Mouse (Mus musculus): ENCODE data around the gene Map3k13.
"Not testable (repeated sequence)": the region's sequence is repeated elsewhere in the genome, so short reads cannot be mapped to it uniquely, and the experiment has no call there.

Gene Map3k13

DNA sequence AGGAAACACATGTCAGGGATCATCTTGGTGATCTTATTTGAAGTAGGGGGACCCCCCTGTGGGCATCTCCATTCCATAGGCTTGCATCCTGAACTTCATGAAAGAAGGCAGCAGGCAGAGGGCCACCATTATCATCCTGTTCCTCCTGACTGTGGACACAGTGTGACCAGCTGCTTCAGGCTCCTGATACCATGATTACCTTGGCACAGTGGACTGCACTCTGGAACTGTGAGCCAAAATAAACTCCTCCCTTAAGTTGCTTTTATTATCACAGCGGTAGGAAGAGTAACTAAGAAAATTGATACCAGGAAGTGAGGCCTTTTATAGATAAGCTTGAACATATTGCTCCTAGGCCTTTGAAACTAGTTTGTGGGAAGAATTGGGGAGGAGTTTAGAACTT is 12.7 kb downstream of the Map3k13 start:
- intact Hi-C loops (cut with DNase I) = no loop called here

DNA sequence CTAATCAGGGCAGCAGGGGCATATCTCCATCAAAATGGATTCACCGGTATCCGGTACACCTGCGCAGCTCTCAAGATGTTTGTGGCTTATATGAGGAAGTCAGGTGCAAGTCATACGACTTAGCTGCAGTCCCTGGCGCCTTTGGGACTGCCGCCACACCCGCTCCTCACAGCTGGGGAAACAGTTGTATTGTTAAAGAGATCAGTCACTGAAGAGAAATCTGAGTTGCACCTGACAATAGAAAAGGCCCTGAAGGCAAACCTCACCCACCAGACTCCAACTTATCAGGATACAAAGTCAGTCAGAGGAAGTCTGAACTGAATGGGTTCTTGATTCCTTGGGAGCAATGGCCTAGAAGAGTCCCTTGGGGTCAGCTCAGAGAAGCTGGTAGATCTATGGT is 13.6 kb downstream of the Map3k13 start:
- intact Hi-C loops (cut with DNase I) = not testable (repeated sequence)

DNA sequence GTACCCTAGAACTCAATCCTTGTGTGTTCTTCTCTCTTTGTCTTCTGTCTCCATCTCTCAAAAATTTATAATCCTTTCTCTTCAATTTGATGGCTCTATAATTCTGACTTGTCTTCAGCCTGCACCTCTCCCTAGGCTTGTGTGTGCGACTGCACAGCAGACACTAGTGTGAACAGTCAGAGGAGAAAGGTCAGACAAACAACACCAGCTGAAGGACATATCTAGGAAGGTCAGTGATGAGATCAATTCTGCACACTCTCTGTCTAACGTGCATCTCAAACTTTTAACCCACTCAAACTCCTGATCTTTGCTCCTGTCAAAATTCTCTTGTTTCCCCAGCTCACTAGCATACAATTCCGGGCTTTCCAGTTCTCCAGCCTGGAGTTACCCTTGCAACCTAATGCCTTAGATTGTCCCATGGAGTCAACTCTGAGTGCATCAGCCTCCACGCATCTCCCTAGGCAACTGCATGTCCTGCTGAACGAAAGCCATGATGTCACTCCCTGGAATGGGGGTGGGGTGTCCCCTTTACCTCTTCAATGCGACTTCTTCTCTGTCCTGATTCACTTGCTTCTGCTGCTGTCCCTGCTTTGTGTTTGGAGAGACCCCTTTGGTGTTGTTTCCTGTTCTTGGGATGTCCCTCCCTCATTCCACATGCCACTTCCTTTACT is 19.2 kb downstream of the Map3k13 start:
- intact Hi-C loops (cut with DNase I) = no loop called here

DNA sequence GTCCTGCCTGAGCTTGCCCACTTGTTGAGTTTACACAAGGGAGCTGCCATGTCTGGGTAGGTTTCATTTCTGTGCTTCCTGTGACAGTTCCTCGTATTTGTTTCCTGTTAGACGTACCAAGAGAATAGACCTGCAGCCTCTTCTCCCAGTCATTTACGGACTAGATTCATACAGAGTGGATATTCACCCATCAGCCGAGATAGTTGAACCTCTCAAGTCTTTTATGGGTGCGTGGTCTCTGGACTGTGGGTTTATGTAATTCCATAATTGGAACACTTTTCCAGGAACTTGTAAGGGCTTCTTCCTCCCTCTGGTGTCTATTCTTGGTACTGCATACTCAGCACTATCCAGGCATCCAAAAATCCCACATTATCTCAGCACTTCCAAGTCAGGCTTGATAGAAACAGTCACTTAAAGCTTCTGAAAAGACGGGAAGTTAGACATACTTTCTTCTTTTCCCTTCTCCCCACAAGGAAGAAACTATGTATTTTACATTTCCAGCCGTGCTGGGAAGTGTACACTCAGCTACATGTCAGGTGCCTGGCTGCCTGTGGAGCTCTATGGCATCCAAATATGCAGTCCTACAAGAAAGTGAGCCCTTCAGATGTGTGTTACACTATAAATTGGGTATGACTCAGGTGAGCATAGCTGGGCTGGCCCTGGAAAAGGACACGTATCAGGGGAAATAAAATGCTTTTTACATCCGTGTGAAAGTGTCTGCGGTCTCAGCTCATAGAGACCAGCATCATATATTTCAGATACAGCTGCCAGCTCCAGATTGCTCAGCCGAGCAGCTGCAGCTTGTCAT is 20.9 kb downstream of the Map3k13 start:
- intact Hi-C loops (cut with DNase I) = loop anchor here (2.0 kb wide), 1 partner anchor 46 kb away; no protein-coding TSS in a partner anchor

DNA sequence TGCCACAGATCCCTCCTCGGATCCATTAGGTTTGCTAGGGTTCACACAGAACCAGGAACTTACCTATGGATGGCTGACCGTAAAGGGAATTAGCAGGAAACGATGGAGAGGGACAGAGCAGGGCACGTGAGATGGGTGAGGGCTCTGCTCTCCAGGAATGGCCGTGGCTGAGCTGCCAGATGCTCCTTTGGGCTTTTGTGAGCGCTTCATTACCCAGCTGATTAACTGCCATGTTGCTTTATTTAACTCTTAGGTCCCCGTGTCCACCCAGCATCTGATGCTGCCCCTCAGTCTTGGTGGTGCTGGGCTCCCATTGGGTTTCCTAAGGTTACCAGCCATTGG is 21.5 kb downstream of the Map3k13 start:
- intact Hi-C loops (cut with DNase I) = loop anchor here (2.0 kb wide), 1 partner anchor 47 kb away; no protein-coding TSS in a partner anchor

DNA sequence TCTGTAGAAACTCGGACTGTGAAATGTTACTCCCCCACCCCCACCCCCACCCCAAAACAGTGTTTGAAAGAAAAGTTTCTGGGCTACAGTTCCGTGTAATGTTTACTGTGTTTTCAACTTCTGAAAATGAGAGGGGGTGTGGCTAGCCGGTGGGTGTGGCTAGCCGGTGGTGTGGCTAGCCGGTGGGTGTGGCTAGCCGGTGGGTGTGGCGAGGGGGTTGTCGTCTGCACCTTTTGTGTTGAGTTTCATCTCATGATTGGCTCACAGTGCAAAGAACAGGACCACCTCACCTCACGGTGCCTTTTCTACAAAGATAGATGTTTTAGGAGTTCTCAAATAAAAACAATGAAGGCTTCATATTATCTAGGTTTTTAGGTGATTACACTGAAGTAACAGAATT is 24.0 kb downstream of the Map3k13 start:
- intact Hi-C loops (cut with DNase I) = no loop called here

DNA sequence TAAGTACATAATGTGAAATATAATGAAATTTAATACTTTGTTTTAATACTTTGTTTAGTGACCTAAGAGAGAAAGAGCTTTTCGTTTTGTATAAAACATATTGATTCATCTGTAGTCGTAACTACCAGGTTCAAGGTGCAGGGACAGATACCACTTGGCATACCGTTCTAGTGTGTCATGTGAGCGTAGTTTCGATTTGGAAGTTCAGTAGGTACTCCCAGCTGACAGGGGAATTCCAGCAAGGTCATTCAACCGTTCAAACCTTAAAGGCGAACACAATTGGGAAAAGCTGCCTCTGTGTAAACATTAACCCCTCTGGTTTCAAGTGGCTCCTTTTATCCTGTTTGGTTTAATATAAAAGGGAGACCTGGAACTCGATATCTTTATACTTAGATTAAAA is 24.5 kb downstream of the Map3k13 start:
- intact Hi-C loops (cut with DNase I) = no loop called here

DNA sequence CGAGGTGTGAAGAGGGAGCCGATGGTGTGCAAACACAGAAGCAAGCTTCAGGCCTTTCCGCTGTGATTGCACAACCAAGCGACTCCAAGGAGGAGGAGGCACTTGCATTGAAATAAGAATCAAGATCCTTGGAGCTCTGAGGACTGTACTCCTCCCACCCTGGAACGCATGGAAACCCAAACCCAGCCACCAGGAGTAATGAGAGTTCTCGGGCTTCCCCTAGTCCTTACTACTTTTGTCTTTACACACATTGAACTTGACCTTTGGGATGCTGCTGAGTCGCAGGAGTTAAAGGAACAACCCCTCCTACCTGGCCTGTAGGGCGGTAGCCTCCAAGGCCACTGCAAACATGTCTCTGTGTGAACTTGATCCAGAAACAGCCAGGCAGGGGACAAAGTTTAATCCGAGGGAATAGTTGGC is 31.5 kb downstream of the Map3k13 start:
- intact Hi-C loops (cut with DNase I) = no loop called here

DNA sequence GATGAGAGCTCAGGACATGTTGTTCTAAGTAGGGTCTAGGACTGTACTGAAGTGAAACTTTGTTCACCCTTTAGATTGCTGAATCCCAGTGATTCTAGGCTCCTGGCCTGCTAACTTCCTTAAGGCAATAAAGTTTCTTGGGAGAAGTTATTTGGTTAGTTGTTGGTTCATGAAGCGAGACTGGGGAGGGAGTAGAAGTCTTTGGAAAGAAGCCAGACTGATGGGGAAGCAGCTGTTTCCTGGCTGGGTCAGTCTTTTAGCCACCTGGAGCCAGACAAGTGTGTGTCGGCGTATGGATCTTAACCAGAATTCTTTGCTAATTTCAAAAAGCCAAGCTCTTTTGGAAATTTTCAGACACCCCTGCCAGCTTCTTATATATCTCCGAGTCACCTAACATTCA is 33.0 kb downstream of the Map3k13 start:
- intact Hi-C loops (cut with DNase I) = no loop called here

DNA sequence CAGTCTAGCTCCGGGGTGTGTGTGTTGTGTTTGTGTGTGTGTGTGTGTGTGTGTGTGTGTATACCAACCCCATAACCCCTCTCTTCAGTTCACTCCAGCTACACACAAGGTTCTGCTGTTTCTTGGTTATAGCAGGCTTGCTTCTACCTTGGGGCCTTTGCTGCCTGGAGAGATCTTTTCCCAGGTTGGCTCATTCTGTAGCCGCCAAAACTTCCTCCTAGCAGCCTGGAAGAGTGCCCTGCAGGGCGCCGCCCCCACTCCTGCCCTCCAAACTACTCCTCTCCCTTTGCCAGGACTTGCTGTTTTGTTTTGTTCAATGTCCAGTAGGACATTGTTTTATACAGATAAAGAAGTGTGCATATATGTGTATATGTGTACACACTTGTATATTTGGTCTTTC is 33.4 kb downstream of the Map3k13 start:
- intact Hi-C loops (cut with DNase I) = no loop called here

DNA sequence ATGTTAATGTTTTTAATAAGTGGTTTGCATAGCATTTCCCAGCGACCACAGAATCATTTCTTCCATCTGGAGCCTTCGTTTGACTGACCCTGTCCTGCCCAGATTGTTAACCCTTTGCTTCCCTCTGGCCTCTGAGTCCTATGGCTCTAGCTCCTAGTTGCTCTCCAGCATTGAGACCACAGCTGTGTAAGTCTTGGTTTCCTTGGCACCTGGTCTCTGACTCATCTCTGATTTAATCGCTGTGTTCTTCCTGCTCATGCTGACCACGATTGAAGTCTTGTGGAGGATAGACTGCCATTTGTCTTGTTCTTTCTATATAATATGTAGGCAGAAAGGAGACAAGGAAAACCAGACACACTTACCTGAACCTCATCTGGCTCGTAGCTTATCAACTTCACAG is 35.6 kb downstream of the Map3k13 start:
- intact Hi-C loops (cut with DNase I) = loop anchor here (10.0 kb wide), 1 partner anchor 295 kb away; no protein-coding TSS in a partner anchor

DNA sequence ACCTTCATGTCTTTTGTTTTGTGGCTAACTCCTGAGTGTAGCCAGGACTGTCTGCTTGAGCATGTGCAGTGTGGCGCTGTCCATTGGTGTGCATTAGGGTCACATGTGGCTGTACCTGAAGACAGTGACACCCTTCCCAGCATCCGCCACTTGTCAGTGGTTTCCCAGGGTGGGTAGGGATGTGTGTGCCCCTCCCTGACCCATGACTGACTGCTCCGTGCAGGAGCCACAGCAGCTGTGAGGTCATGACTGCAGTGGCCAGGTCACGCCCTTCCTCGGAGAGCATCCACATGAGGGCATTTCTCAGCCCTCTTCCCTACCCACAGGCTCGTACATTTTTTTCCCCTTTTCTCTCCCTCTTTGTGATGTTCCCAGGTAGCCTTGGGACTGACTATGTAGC is 36.6 kb downstream of the Map3k13 start:
- intact Hi-C loops (cut with DNase I) = loop anchor here (10.0 kb wide), 1 partner anchor 294 kb away; no protein-coding TSS in a partner anchor

DNA sequence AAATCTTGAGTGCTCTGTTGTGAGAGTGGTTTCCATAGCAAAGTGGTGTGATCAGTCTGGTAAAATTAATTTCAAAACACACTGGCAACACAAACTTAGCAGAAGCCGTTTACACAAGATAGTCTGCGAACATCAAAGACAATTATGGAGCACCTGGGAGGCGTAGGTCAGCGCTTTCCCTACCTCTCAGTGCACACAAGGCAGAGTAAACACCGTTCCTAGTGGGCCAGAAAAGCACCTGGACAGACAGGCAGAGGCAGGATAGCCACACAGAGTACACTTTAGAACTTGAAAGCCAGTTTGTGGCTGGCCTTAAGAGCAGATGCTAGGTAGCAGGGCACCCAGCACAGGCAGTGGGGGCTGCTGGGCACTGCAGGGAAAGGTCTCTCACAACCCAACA is 37.6 kb downstream of the Map3k13 start:
- intact Hi-C loops (cut with DNase I) = loop anchor here (10.0 kb wide), 1 partner anchor 293 kb away; no protein-coding TSS in a partner anchor

DNA sequence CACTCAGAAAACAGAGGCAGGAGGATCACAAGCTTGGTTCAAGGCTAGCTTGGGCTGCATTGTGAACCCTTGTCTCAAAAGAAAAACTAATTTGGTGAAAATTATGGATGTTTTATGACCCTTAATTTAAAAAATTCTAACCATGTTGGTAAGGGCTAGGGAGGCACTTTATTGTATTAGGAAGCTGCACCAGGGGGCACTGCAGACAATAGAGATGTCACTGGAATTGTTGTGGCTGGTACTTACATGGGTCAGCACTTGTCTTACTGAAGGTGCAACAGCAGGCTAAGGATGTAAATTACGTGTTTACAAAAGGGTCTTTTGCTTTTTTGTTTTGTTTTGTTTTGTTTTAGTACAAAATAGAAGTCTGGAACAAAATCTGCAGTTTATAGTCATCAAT is 39.3 kb downstream of the Map3k13 start:
- intact Hi-C loops (cut with DNase I) = loop anchor here (10.0 kb wide), 1 partner anchor 291 kb away; no protein-coding TSS in a partner anchor

DNA sequence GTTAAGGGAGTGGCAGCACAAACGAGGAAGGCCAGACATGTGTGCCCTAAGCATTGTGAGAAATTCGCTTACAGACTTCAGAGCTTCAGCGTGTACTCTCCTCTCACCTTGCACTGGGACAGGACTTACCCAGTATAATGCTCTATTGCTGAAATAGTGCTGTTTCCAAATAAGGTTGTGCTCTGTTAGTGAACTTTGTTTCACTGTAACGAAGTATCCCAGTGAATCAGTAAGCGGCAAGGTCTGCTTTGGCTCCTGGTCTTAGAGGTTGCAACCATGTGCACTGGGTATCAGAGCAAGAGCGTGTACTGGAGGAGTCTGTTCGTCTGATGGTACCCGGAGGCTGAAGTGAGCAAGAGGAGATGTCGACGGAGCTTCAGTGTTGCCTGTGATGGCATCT is 39.8 kb downstream of the Map3k13 start:
- intact Hi-C loops (cut with DNase I) = loop anchor here (10.0 kb wide), 1 partner anchor 291 kb away; no protein-coding TSS in a partner anchor

DNA sequence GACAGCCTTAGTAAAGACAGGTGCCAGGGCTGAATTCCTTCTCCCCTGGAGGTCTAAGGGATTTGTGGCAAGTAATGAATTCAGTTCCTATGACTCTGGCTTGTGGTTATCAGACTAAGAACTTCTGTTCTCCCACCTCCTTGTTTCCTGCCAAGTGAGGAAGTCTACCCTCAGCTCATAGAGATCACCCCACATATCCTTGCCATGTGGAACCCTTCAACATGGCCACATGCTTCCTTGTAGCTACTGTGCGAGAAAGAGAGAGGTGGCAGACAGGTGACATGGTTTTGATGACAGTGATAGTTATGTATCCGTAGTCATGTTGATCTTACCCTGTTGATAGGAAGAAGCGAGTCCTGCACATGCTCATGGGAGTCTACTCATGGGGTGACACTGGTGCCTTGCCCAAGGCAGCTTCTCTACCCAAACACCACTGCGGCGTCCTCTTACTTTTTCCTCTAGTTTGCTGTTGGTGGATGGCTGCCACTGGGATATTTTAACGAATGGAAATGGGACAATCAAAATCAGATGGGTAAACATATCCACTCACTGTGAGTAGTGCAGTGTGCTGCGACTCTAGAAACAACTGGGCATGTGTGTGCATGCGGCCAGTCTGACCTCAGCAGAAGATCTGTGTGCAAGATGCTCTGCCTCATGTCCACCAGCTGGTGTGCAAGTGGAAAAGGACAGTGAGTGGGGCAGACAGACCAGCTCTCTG is 40.9 kb downstream of the Map3k13 start:
- intact Hi-C loops (cut with DNase I) = loop anchor here (5.0 to 10.0 kb wide), 2 partner anchors 182 to 290 kb away; no protein-coding TSS in a partner anchor

DNA sequence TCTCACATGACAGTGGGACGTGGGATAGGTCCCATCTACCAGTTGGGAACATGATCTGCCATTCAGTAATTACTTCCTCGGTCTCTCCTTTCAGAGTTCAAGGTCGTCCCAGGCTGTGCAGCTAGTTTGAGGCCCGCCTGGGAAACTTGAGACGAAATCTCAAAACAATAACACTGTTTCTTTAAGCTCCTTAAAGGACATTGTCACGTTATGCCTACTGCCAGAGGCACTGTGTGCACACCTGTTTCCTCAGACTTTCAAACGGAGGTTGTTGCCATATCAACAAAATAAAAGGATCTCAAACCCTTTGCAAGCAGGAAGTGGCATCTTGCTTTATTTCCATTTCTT is 41.4 kb downstream of the Map3k13 start:
- intact Hi-C loops (cut with DNase I) = loop anchor here (5.0 to 10.0 kb wide), 2 partner anchors 182 to 289 kb away; no protein-coding TSS in a partner anchor

DNA sequence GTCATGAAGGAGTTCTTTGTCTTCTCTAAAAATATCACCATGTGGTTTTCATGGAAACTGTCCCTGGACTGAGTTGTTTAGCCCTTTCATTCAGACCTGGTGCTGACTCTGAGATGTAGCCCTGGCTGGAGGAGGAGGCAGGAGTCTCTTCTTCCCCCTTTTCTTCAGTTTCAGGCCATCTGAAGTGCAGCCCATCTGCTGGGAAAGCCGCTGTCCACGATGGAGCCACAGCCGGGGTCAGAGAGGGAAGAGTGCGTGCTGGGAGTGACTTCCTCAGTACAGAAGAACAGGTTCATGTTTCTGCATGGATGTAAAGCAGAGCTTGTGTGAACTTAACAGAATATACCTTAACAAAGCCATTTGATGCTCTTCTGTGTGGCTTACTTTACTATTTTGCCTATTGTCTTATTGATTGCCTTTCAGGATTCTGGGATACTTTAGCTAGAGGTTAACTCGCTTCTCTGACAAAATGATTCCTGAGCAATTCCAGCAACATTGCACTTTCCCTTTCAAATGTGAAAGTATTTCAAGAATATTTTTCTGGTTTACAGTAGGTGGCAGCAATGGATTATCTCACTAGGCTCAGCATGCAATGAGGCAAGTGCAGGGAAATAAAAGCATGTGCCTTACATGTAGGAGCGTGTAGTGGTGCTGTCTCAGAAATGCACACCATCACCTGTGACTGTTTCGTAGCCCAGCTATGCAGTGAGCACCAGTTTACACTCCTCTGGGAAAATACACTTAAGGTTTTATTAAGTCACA is 42.3 kb downstream of the Map3k13 start:
- intact Hi-C loops (cut with DNase I) = loop anchor here (5.0 to 10.0 kb wide), 2 partner anchors 181 to 288 kb away; no protein-coding TSS in a partner anchor

DNA sequence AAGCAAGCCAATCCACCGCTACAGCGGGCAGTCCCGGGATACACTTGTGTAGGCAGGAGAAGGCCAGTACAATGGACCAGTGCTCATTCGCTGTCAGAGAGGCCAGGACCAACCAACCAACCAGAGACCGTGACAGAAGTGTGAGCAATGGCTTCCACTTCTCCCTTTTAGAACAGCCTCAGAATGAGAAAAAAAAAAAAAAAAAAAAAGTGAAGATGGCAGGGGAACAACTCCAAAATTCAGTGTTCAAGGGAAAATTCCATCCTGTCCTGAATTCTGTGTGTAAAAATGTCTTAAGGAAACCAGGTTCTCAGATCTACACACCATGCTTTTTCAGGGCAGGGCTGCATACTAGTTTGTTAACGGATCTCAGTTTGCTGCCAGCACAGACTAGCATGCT is 43.5 kb downstream of the Map3k13 start:
- intact Hi-C loops (cut with DNase I) = loop anchor here (5.0 to 10.0 kb wide), 2 partner anchors 180 to 287 kb away; no protein-coding TSS in a partner anchor

DNA sequence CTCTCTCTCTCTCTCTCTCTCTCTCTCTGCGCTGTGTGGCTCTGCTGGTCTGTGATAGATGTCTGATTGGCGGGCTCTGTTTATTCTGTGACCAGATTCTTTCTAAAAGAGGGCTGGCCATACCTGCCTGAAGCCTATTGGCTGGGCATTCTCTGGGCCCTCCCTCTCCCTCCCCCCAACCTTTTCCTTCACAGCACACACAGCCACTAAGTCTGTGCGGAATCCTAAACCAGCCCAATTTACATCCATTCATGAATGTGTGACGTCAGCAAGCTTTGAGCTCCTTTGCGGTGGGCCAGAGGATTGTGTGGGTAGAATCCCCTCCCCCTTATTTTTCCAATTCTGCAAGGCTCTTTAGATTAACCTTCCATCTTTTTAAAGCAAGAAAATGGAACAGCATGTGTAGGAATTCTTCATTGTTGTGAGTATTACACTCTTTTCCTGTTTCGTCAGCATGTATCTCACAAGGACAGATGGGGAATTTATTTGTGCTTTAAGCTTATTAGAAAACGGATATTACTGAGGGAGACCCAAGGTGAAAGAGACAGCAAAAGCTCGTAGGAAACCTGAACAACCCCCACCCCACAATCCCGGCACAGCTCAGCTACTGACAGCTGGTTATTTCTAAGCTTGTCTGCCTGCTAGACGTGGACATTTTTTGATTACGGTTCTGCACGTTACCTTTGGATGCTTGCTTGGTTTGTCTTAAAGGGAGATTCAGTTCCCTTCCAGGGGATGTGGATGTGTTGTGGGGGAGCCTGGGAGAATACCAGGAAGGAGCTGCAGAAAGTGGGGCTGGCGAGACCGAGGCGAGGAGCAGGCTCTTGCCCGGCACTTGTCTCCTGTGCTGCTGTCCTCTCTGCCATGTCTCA is 51.9 kb downstream of the Map3k13 start:
- intact Hi-C loops (cut with DNase I) = no loop called here

Data from adrenal gland (tissue).